Mouse (Mus musculus): Measurements from ENCODE around the gene Eif5a. TPM values are rescaled to one million over a fixed set of nuclear protein-coding genes. Genes with fewer than 3 reads are reported as not detected.
A peak's percentile ranks its signal among the peaks of the same experiment; 100 is the strongest.
"Not testable (repeated sequence)": the region's sequence is repeated elsewhere in the genome, so short reads cannot be mapped to it uniquely, and the experiment has no call there.

Eif5a gene
- polyA plus RNA-seq, 1 experiment from 2014 or later, result 1,661 TPM

DNA sequence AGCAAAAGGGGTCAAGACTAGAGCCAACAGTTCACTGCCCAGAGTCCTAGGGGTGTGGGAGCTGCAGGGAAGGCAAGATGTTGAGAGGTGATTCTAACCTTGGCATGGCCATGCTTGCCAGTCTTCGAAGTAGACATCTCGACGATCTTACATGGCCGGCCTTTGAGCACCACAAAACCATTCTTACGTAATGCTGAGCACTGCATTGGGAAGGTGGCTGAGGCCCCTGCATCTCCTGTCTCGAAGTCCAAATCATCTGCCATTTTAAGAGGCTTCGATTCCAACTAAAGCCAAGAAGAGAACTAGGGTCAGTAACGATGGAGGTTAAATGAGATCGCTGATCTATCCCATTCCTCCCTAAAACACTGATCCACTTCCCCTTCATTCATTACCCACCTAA is 2.7 kb downstream of the Eif5a start:
- H3K27me3 ChIP-seq, result no peaks in the 10 kb centered on the region
- peak overlapping the region; percentile 97; the same call in 1 of the 2 replicates for H3K27ac ChIP-seq
- peak overlapping the region; percentile 98; the same call in 1 of the 2 replicates for H3K9ac ChIP-seq
- peaks cover 32% of the 10 kb centered on the region for H3K4me1 ChIP-seq
- peak overlapping the region; percentile 98 for H3K4me3 ChIP-seq
- peaks cover 42% of the 10 kb centered on the region for H3K36me3 ChIP-seq
- H3K4me2 ChIP-seq (replicated peaks), result peak overlapping the region; percentile 85
- no peaks in the 10 kb centered on the region for H3K9me3 ChIP-seq
- no peak for ATAC-seq (ENCODE audit: insufficient number of reproducible peaks, insufficient read depth, low FRiP score, low TSS enrichment)
- WGBS, result 84% methylated on average over 9 of the region's 9 CpGs

DNA sequence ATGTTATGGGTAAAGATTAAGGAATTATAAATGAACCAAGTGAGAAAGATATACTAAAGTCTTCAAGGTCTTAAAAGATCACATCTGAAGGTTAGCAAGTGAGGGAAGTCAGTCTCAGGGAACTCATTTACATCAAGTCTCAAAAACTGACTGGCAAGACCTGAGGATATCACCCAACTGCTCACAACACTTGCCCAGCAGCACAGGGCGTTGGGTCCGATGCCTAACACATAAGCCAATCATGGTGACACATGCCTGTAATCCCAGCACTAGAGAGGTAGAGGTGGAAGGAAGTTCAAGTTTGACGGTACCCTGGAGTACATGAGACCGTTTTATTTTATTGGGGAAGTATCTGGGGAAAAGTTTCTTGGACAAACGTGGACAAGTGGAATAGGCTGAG is 3.6 kb downstream of the Eif5a start:
- H3K27ac ChIP-seq, result no peak overlapping the region
- H3K27me3 ChIP-seq, result no peaks in the 10 kb centered on the region
- WGBS, result 83% methylated on average over 5 of the region's 5 CpGs
- H3K9me3 ChIP-seq, result no peaks in the 10 kb centered on the region
- no peak overlapping the region for H3K4me3 ChIP-seq
- peaks cover 38% of the 10 kb centered on the region for H3K4me1 ChIP-seq
- peaks cover 45% of the 10 kb centered on the region for H3K36me3 ChIP-seq
- no peak overlapping the region for H3K9ac ChIP-seq
- H3K4me2 ChIP-seq (replicated peaks), result no peak overlapping the region
- no peak for ATAC-seq (ENCODE audit: insufficient number of reproducible peaks, insufficient read depth, low FRiP score, low TSS enrichment)

GRCm38 (mm10) chr11:69917379-69917948 is 4.3 kb downstream of the Eif5a start:
- no peak overlapping the region for H3K9ac ChIP-seq
- peaks cover 40% of the 10 kb centered on the region for H3K4me1 ChIP-seq
- ATAC-seq (ENCODE audit: insufficient number of reproducible peaks, insufficient read depth, low FRiP score, low TSS enrichment), result no peak
- H3K27ac ChIP-seq, result no peak overlapping the region
- H3K36me3 ChIP-seq, result peaks cover 52% of the 10 kb centered on the region
- H3K4me2 ChIP-seq (replicated peaks), result no peak overlapping the region
- H3K9me3 ChIP-seq, result no peaks in the 10 kb centered on the region
- no peaks in the 10 kb centered on the region for H3K27me3 ChIP-seq
- no peak overlapping the region for H3K4me3 ChIP-seq
- WGBS, result 87% methylated on average over 8 of the region's 8 CpGs

DNA sequence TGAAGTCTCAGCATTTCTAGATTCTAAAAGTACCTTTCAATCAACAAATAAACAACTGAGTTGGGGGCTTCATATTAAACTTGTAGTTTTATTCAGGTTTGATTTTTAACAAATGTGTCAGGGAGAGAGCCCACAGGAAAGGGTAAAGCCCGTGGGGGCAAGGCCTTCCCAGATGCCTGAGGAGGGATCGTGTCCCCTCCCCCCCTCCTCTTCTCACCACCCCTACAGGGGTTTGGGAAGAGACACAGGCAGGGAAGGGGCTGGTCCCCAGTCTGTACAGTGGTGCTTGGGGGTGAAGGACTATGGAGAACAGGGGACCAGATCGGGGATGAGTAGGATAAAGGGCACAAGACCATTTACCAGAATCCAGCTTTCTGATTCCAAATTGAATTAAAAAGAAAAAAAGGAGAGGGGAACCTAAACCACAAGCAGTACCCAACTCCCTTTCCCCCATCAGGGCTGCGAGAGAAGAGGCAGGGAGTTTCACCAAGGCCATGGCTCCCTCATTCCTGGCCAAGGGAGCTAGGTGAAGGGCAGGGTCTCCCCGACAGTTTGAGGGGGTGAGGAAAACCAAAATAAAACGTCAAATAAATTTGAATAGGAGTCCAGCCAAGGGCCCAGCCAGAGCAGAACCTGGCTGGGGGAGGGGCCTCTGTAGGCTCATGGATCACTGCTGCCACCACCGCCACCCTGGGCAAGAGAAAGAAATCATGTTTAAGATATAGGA is 4.9 kb downstream of the Eif5a start:
- H3K4me3 ChIP-seq; H3K27ac ChIP-seq; H3K27me3 ChIP-seq; H3K9ac ChIP-seq; H3K4me2 ChIP-seq (replicated peaks); H3K9me3 ChIP-seq; ATAC-seq (ENCODE audit: insufficient number of reproducible peaks, insufficient read depth, low FRiP score, low TSS enrichment): not testable (repeated sequence)
- WGBS, result 57% methylated on average over 7 of the region's 7 CpGs
- H3K36me3 ChIP-seq, result peaks cover 58% of the 10 kb centered on the region
- H3K4me1 ChIP-seq, result peaks cover 40% of the 10 kb centered on the region

DNA sequence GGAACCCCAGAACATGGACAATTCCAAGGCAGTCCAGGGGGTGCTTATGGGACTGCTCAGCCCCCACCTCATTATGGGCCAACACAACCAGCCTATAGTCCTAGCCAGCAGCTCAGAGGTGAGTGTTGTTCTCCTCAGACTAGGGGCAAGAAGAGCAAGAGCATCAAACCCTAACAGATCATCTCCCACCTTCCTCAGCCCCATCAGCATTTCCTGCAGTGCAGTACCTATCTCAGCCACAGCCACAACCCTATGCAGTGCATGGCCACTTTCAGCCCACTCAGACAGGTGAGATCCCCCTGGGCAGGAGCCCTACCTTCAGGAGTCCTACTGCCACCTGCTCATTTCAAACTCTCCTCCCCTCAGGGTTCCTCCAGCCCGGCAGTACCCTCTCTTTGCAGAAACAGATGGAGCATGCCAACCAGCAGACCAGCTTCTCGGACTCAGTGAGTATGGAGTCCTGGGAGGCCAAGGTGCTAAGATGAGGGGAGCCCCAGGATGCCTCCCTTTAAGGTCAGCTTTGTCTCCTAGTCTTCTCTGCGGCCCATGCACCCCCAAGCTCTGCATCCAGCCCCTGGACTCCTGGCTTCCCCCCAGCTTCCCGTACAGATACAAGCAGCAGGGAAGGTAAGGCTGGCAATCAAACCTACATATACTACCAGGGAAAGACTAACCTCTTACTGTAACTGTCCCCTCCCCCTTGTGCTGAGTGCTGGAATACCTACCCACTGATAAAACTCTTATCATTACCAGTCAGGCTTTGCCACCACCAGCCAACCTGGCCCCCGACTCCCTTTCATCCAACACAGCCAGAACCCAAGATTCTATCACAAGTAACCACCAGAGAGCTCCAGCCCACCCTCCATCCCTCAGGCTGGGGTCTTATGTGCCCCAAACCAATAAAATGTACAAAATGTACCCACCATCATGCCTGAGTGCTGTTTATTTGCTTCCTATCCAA is 5.8 kb downstream of the Eif5a start:
- Histone ChIP-seq H3K27ac (no peak overlapping the region), H3K9me3 (no peaks in the 10 kb centered on the region), H3K4me2 (replicated peaks) (peak overlapping the region; percentile 98), H3K27me3 (no peaks in the 10 kb centered on the region), H3K4me1 (peaks cover 40% of the 10 kb centered on the region), H3K9ac (peak overlapping the region; percentile 85; the same call in 1 of the 2 replicates), H3K36me3 (peaks cover 67% of the 10 kb centered on the region), H3K4me3 (peak overlapping the region; percentile 91; the same call in 1 of the 2 replicates)
- ATAC-seq (ENCODE audit: insufficient number of reproducible peaks, insufficient read depth, low FRiP score, low TSS enrichment), result no peak
- WGBS, result 64% methylated on average over 5 of the region's 5 CpGs

DNA sequence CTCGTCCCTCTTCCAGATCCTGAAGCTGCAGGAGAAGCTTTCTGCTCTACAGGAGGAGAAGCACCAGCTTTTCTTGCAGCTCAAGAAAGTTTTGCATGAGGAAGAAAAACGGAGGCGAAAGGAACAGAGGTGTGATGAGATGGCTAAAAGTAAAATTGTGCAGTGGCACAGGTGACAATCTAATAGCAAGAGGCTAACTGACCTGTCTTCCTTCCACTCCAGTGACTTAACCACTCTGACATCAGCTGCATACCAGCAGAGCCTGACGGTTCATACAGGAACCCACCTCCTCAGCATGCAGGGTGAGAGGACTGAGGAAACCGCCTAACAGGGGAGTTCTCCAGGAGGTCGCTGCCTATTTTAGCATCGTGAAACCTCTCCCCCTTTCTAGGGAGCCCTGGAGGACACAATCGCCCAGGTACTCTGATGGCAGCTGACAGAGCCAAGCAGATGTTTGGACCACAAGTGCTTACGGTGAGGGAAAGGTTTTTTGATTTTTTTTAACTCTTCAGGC is 6.8 kb downstream of the Eif5a start:
- peaks cover 76% of the 10 kb centered on the region for H3K36me3 ChIP-seq
- H3K9me3 ChIP-seq, result no peaks in the 10 kb centered on the region
- H3K9ac ChIP-seq, result peak overlapping the region; percentile 85

GRCm38 (mm10) chr11:69914372-69914764 is 7.4 kb downstream of the Eif5a start:
- H3K36me3 ChIP-seq, result peaks cover 82% of the 10 kb centered on the region
- WGBS, result 2% methylated on average over 17 of the region's 17 CpGs

More for the DNA sequence above, 6.8 kb downstream of the Eif5a start:
- Histone ChIP-seq H3K4me1 (peaks cover 40% of the 10 kb centered on the region), H3K4me2 (replicated peaks) (peak overlapping the region; percentile 98), H3K27me3 (no peaks in the 10 kb centered on the region), H3K27ac (no peak overlapping the region; the same call in 1 of the 2 replicates), H3K4me3 (peak overlapping the region; percentile 91)
- ATAC-seq (ENCODE audit: insufficient number of reproducible peaks, insufficient read depth, low FRiP score, low TSS enrichment), result no peak
- WGBS, result 34% methylated on average over 9 of the region's 9 CpGs

GRCm38 (mm10) chr11:69913554-69914371 is 8.0 kb downstream of the Eif5a start, which contains the start of gene Gps2:
TSS of gene Gps2 (plus strand) at chr11:69913888.
- Histone ChIP-seq H3K4me1 (peaks cover 32% of the 10 kb centered on the region), H3K4me2 (replicated peaks) (peak within 1 kb of the TSS; percentile 98), H3K9ac (peak within 1 kb of the TSS; percentile 85), H3K27me3 (no peaks in the 10 kb centered on the region), H3K4me3 (peak within 1 kb of the TSS; percentile 91), H3K27ac (peak within 1 kb of the TSS; percentile 91), H3K36me3 (peaks cover 87% of the 10 kb centered on the region), H3K9me3 (no peaks in the 10 kb centered on the region)
- 1% methylated on average over 61 of the region's 61 CpGs for WGBS
- peak; percentile 74; the same call in 1 of the 2 replicates for ATAC-seq (ENCODE audit: insufficient number of reproducible peaks, insufficient read depth, low FRiP score, low TSS enrichment)

More at GRCm38 (mm10) chr11:69914372-69914764, 7.4 kb downstream of the Eif5a start:
- Histone ChIP-seq H3K4me3 (peak overlapping the region; percentile 91), H3K27ac (peak overlapping the region; percentile 91), H3K9ac (peak overlapping the region; percentile 85), H3K4me1 (peaks cover 38% of the 10 kb centered on the region), H3K9me3 (no peaks in the 10 kb centered on the region), H3K4me2 (replicated peaks) (peak overlapping the region; percentile 98), H3K27me3 (no peaks in the 10 kb centered on the region)
- ATAC-seq (ENCODE audit: insufficient number of reproducible peaks, insufficient read depth, low FRiP score, low TSS enrichment), result no peak

DNA sequence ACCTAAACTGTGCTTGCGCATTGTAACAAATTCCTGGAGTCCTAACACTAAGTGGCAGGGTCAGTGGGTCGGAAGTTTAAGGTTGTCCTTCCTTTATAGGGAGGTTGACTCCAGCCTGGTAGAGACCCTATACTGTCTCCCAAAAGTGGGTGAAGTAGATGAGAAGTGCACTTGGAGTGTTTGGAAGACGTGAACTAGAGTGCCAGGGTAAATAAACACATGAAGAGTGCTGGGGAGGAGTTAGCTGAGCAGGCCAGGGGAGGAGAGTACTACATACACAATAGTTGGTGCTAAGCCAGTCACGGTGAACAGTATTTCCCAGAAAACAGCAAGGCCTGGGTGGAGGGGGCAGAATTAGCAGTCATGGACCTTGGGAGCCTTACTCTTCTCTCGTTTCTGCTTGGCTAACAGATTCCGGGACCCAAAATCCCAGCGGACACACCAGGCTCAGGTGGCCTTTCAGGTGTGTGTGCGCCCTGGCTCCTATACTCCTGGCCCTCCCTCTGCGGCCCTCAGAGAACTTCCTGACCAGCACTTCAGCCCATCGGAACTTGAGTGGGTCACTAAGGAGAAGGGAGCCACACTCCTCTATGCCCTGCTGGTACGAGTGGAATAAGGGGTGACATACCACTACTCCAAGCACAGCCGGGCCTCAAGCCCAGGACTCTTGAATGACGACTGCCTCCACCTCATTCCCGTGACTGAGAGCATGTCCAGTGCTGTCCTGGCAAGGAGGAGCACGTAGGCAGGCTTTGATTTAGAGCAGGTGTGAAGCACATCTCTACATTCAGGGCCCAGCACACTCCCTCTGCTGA is 8.8 kb downstream of the Eif5a start:
- H3K9ac ChIP-seq, result peak overlapping the region; percentile 39; the same call in 1 of the 2 replicates
- 78% methylated on average over 15 of the region's 15 CpGs for WGBS
- no peaks in the 10 kb centered on the region for H3K9me3 ChIP-seq
- peak overlapping the region; percentile 91 for H3K4me3 ChIP-seq
- H3K27me3 ChIP-seq, result no peaks in the 10 kb centered on the region
- peak overlapping the region; percentile 98 for H3K4me2 ChIP-seq (replicated peaks)
- peak; percentile 12; the same call in 1 of the 2 replicates for ATAC-seq (ENCODE audit: insufficient number of reproducible peaks, insufficient read depth, low FRiP score, low TSS enrichment)
- H3K4me1 ChIP-seq, result peaks cover 29% of the 10 kb centered on the region
- H3K36me3 ChIP-seq, result peaks cover 87% of the 10 kb centered on the region
- no peak overlapping the region for H3K27ac ChIP-seq

GRCm38 (mm10) chr11:69911701-69912100 is 10.1 kb downstream of the Eif5a start:
- no peak for ATAC-seq (ENCODE audit: insufficient number of reproducible peaks, insufficient read depth, low FRiP score, low TSS enrichment)
- 80% methylated on average over 6 of the region's 6 CpGs for WGBS

More at GRCm38 (mm10) chr11:69911701-69912100, 10.1 kb downstream of the Eif5a start:
- H3K4me1 ChIP-seq, result peaks cover 29% of the 10 kb centered on the region
- H3K36me3 ChIP-seq, result peaks cover 87% of the 10 kb centered on the region
- H3K27me3 ChIP-seq, result no peaks in the 10 kb centered on the region
- no peak overlapping the region for H3K4me2 ChIP-seq (replicated peaks)
- H3K9ac ChIP-seq, result no peak overlapping the region
- H3K9me3 ChIP-seq, result no peaks in the 10 kb centered on the region
- 0 out of 2 replicates have a peak overlapping the region, but pooled peaks have one; percentile 2 for H3K4me3 ChIP-seq
- no peak overlapping the region for H3K27ac ChIP-seq

Data from embryonic facial prominence, embryonic 12.5 days (tissue).